Mouse (Mus musculus) embryonic facial prominence, embryonic 11.5 days (tissue): ENCODE measurements around the gene Fsd1. TPM values are rescaled to one million over a fixed set of nuclear protein-coding genes. Genes with fewer than 3 reads are reported as not detected.

ENCODE experiments used
- ATAC-seq: fragments of 200-750 bp; cut with Nextera tagmentation; replicated peaks from 2 replicates; pipeline ENCODE4 v1.8.0; 2017; ENCODE audit warnings: low read depth; ENCODE audit not compliant: insufficient number of reproducible peaks, low FRiP score, low TSS enrichment
- DNase-seq: peaks from one replicate; pipeline ENCODE4 v3.0.0-alpha.2; 2015; ENCODE audit warnings: low spot score
- H3K27ac ChIP-seq: fragments of 300-500 bp; sonication (generic); replicated peaks from 2 replicates; pipeline ENCODE4 v1.5.1; 2014; ENCODE audit warnings: mild to moderate bottlenecking, low read depth, low read length, control low read depth
- H3K27me3 ChIP-seq: fragments of 300-500 bp; sonication (generic); 2 replicates; pipeline ENCODE4 v1.6.1; 2014; ENCODE audit warnings: mild to moderate bottlenecking, low read length, moderate library complexity, mixed read lengths; ENCODE audit not compliant: control insufficient read depth, insufficient read depth
- H3K36me3 ChIP-seq: fragments of 300-500 bp; sonication (generic); replicated peaks from 2 replicates; pipeline ENCODE4 v1.6.1; 2014; ENCODE audit warnings: low read depth, mild to moderate bottlenecking, low read length, moderate library complexity, mixed read lengths; ENCODE audit not compliant: control insufficient read depth, insufficient read depth
- H3K4me1 ChIP-seq: fragments of 300-500 bp; sonication (generic); 2 replicates; pipeline ENCODE4 v1.6.1; 2014; ENCODE audit warnings: low read length, mixed read lengths; ENCODE audit not compliant: control insufficient read depth, insufficient read depth
- H3K4me2 ChIP-seq: fragments of 300-500 bp; sonication (generic); 2 replicates; pipeline ENCODE4 v1.6.1; 2014; ENCODE audit warnings: low read depth, mild to moderate bottlenecking, control low read depth, low read length, moderate library complexity
- H3K4me3 ChIP-seq: fragments of 300-500 bp; sonication (generic); 2 replicates; pipeline ENCODE4 v1.5.1; 2014; ENCODE audit warnings: low read depth, low read length, control low read depth
- H3K9ac ChIP-seq: fragments of 300-500 bp; sonication (generic); replicated peaks from 2 replicates; pipeline ENCODE4 v1.6.1; 2014; ENCODE audit warnings: mild to moderate bottlenecking, control low read depth, low read length
- H3K9me3 ChIP-seq: fragments of 300-500 bp; sonication (generic); replicated peaks from 2 replicates; pipeline ENCODE4 v1.6.1; 2016; ENCODE audit warnings: mild to moderate bottlenecking, low read length, inconsistent platforms, mixed read lengths; ENCODE audit not compliant: control insufficient read depth
- WGBS: fragments of 180-500 bp; shearing (Covaris S2); extraction: QIAGEN DNeasy Blood & Tissue Kit; methylation state at CpG from one replicate; pipeline ENCODE4 v1.1.7; 2014; 5-methylcytosine and 5-hydroxymethylcytosine counted together
- polyA plus RNA-seq: library from polyadenylated mRNA; unstranded; fragments of >200 nt; fragmentation: Nextera tagmentation; extraction: Ambion mirVana; gene quantifications from 2 replicates; pipeline ENCODE4 v1.2.1, GENCODE M21; 2014

Gene Fsd1
- polyA plus RNA-seq, 1 experiment from 2014 or later, result 36.6 TPM

DNA sequence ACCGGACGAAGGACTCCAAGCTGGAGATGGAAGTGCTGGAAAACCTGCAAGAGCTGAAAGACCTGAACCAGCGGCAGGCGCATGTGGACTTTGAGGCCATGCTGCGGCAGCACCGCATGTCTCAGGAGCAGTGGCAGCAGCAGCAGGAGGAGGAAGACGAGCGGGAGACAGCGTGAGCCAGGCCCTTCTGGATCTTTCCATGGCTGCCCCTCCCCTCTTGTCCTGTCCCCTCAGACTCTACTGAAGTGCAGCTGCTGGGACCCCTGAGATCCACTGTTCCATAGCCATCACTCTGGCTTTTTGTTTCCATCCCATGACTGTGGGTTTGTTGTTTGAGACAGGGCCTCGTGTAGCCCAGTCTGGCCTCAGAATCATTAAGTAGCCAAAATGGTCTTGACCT is 21.8 kb upstream of the Fsd1 start:
- no peaks in the 10 kb centered on the region for H3K27me3 ChIP-seq
- ATAC-seq, result no peak
- no peak for DNase-seq
- H3K4me3 ChIP-seq, result no peak overlapping the region
- no peak overlapping the region for H3K4me2 ChIP-seq
- no peak overlapping the region for H3K27ac ChIP-seq
- no peaks in the 10 kb centered on the region; the same call in 1 of the 2 replicates for H3K36me3 ChIP-seq
- 0 out of 2 replicates have a peak, but pooled peaks cover 2% of the 10 kb centered on the region for H3K4me1 ChIP-seq
- WGBS, result 90% methylated on average over 10 of the region's 10 CpGs
- H3K9me3 ChIP-seq, result no peaks in the 10 kb centered on the region
- H3K9ac ChIP-seq, result no peak overlapping the region

- Histone ChIP-seq H3K27ac (no peak overlapping the region), H3K27me3 (no peaks in the 10 kb centered on the region), H3K9ac (no peak overlapping the region), H3K4me2 (no peak overlapping the region), H3K4me1 (0 out of 2 replicates have a peak, but pooled peaks cover 2% of the 10 kb centered on the region), H3K4me3 (no peak overlapping the region), H3K36me3 (no peaks in the 10 kb centered on the region; the same call in 1 of the 2 replicates), H3K9me3 (no peaks in the 10 kb centered on the region)
- no peak for DNase-seq
- WGBS, result 87% methylated on average over 9 of the region's 9 CpGs
- no peak for ATAC-seq
Observed at GRCm38 (mm10) chr17:55964996-55965395, 21.3 kb upstream of the Fsd1 start.

GRCm38 (mm10) chr17:55967186-55967585 is 19.1 kb upstream of the Fsd1 start:
- ATAC-seq (no peak), DNase-seq (no peak)
- Histone ChIP-seq H3K4me1 (peaks cover 2% of the 10 kb centered on the region), H3K36me3 (no peaks in the 10 kb centered on the region; the same call in 1 of the 2 replicates), H3K9me3 (no peaks in the 10 kb centered on the region), H3K27me3 (peaks cover 3% of the 10 kb centered on the region; the same call in 1 of the 2 replicates), H3K9ac (no peak overlapping the region), H3K27ac (no peak overlapping the region), H3K4me3 (no peak overlapping the region), H3K4me2 (no peak overlapping the region)
- 90% methylated on average over 4 of the region's 4 CpGs for WGBS

- Histone ChIP-seq H3K27me3 (peaks cover 3% of the 10 kb centered on the region; the same call in 1 of the 2 replicates), H3K9me3 (no peaks in the 10 kb centered on the region), H3K27ac (no peak overlapping the region), H3K4me1 (peaks cover 2% of the 10 kb centered on the region), H3K4me2 (no peak overlapping the region), H3K9ac (no peak overlapping the region), H3K36me3 (no peaks in the 10 kb centered on the region; the same call in 1 of the 2 replicates), H3K4me3 (no peak overlapping the region)
- DNase-seq (no peak), ATAC-seq (no peak)
- 47% methylated on average over 7 of the region's 7 CpGs for WGBS
Observed at GRCm38 (mm10) chr17:55968210-55968609, 18.1 kb upstream of the Fsd1 start.

DNA sequence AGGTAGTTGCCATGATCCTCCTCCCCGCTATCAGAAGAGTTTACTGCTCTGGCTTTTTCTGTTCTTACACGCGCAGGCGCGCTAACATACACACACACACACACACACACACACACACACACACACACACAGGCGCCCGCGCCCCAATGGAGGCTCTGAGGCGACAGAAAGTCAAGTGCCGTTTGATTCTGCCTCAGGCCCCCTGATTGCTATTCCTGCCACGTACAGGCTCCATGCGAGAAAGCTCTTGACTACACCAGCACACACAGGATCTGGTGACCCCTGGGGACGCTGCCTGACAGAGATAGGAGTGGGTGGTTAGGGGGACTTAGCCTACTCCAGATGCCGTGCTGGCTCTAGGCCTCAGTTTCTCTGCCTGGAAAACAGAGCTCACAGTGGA is 16.7 kb upstream of the Fsd1 start:
- H3K36me3 ChIP-seq, result no peaks in the 10 kb centered on the region
- no peak overlapping the region for H3K27ac ChIP-seq
- no peaks in the 10 kb centered on the region for H3K9me3 ChIP-seq
- peak; percentile 28 for DNase-seq
- 47% methylated on average over 14 of the region's 14 CpGs for WGBS
- H3K9ac ChIP-seq, result no peak overlapping the region
- H3K27me3 ChIP-seq, result peaks cover 3% of the 10 kb centered on the region; the same call in 1 of the 2 replicates
- H3K4me2 ChIP-seq, result no peak overlapping the region
- no peak overlapping the region for H3K4me3 ChIP-seq
- H3K4me1 ChIP-seq, result peaks cover 2% of the 10 kb centered on the region
- ATAC-seq, result peak; percentile 26; the same call in 1 of the 2 replicates

- Histone ChIP-seq H3K4me1 (peaks cover 2% of the 10 kb centered on the region), H3K4me2 (peak within 1 kb of the TSS; percentile 81), H3K27ac (peak within 1 kb of the TSS; percentile 22; the same call in 1 of the 2 replicates), H3K9ac (peak within 1 kb of the TSS; percentile 66), H3K36me3 (no peaks in the 10 kb centered on the region), H3K27me3 (peaks cover 3% of the 10 kb centered on the region; the same call in 1 of the 2 replicates), H3K4me3 (peak within 1 kb of the TSS; percentile 42), H3K9me3 (no peaks in the 10 kb centered on the region)
- WGBS, result 6% methylated on average over 55 of the region's 55 CpGs
- ATAC-seq (peak; percentile 66), DNase-seq (peak; percentile 65)
Observed at GRCm38 (mm10) chr17:55969966-55970891, 16.1 kb upstream of the Fsd1 start, which contains the start of gene Shd. Gene Shd, plus strand, starts transcription at chr17:55970467.

GRCm38 (mm10) chr17:55971453-55971852 is 14.9 kb upstream of the Fsd1 start:
- Histone ChIP-seq H3K27ac (no peak overlapping the region), H3K4me1 (peaks cover 2% of the 10 kb centered on the region), H3K36me3 (no peaks in the 10 kb centered on the region), H3K9me3 (no peaks in the 10 kb centered on the region), H3K4me3 (peak overlapping the region; percentile 42), H3K9ac (peak overlapping the region; percentile 66), H3K4me2 (peak overlapping the region; percentile 81), H3K27me3 (peaks cover 3% of the 10 kb centered on the region; the same call in 1 of the 2 replicates)
- DNase-seq (no peak), ATAC-seq (no peak)
- WGBS, result 21% methylated on average over 22 of the region's 22 CpGs
